ENCODE assay signal across 8 mouse cellular contexts in genomic region chr2:30258600-30258999, GRCm38 (mm10). TPM values are rescaled to one million over a fixed set of nuclear protein-coding genes. Genes with fewer than 3 reads are reported as not detected.
DNase-seq lines count a peak whose midpoint lies in the region; ATAC-seq lines count a peak whose summit lies in the region.

No protein-coding gene starts in this region.

- 57% methylated on average over 4 of the region's 4 CpGs for WGBS in heart, embryonic 10.5 days
- WGBS in stomach, embryonic 16.5 days = 56% methylated on average over 4 of the region's 4 CpGs

- 0 out of 2 replicates have a peak overlapping the region, but pooled peaks have one; percentile 11 for H3K9ac ChIP-seq in stomach, embryonic 16.5 days (ENCODE audit: low read length)

- H3K4me2 ChIP-seq in stomach, embryonic 16.5 days (ENCODE audit: low read depth, low read length) = no peak overlapping the region

- H3K9me3 ChIP-seq in megakaryocyte, embryonic 14.5 days = no peaks in the 10 kb centered on the region
- no peaks in the 10 kb centered on the region for H3K9me3 ChIP-seq in heart, embryonic 10.5 days
- no peaks in the 10 kb centered on the region for H3K9me3 ChIP-seq in stomach, embryonic 16.5 days (replicated peaks; ENCODE audit: control insufficient read depth, low read length)

- peak overlapping the region; percentile 42; the same call in 1 of the 2 replicates for H3K27ac ChIP-seq in heart, embryonic 10.5 days
- peak overlapping the region; percentile 17; the same call in 1 of the 2 replicates for H3K27ac ChIP-seq in stomach, embryonic 16.5 days (ENCODE audit: low read length)

- H3K4me3 ChIP-seq in megakaryocyte, embryonic 14.5 days (replicated peaks) = peak overlapping the region; percentile 87
- H3K4me3 ChIP-seq in heart, embryonic 10.5 days = 0 out of 2 replicates have a peak overlapping the region, but pooled peaks have one; percentile 3
- H3K4me3 ChIP-seq in stomach, embryonic 16.5 days (replicated peaks; ENCODE audit: low read length) = no peak overlapping the region

- H3K27me3 ChIP-seq in megakaryocyte, embryonic 14.5 days (replicated peaks) = no peaks in the 10 kb centered on the region
- no peaks in the 10 kb centered on the region for H3K27me3 ChIP-seq in heart, embryonic 10.5 days (ENCODE audit: insufficient read depth, poor library complexity, severe bottlenecking)
- no peaks in the 10 kb centered on the region for H3K27me3 ChIP-seq in stomach, embryonic 16.5 days (ENCODE audit: control insufficient read depth, insufficient read depth, low read length)

- H3K36me3 ChIP-seq in megakaryocyte, embryonic 14.5 days (replicated peaks; ENCODE audit: low read length) = peaks cover 99% of the 10 kb centered on the region
- H3K36me3 ChIP-seq in heart, embryonic 10.5 days = peaks cover 90% of the 10 kb centered on the region
- H3K36me3 ChIP-seq in stomach, embryonic 16.5 days (ENCODE audit: control insufficient read depth, insufficient read depth, low read length) = peaks cover 28% of the 10 kb centered on the region

- H3K4me1 ChIP-seq in megakaryocyte, embryonic 14.5 days = peaks cover 86% of the 10 kb centered on the region
- peaks cover 32% of the 10 kb centered on the region for H3K4me1 ChIP-seq in heart, embryonic 10.5 days
- H3K4me1 ChIP-seq in stomach, embryonic 16.5 days (ENCODE audit: control insufficient read depth, insufficient read depth, low read length) = peaks cover 5% of the 10 kb centered on the region; the same call in 1 of the 2 replicates

- no peak for ATAC-seq in megakaryocyte, adult 5-6 weeks (ENCODE audit: poor library complexity, severe bottlenecking)
- ATAC-seq in stomach, embryonic 16.5 days (ENCODE audit: insufficient read depth, low FRiP score) = peak; percentile 33; the same call in 1 of the 2 replicates

- DNase-seq in heart, embryonic 10.5 days (ENCODE audit: low spot score) = no peak
- DNase-seq in kidney, postnatal 14 days = peak; percentile 71
- DNase-seq in thymus, postnatal 36 days = no peak
- DNase-seq in layer of hippocampus, adult 9-11 months = no peak
- no peak for DNase-seq in left cerebral cortex, adult 18-20 months (ENCODE audit: low spot score in 2 of 2)

RNA-seq across cellular contexts. Expression of gene Phyhd1, which starts 7.4 kb away (rescaled TPM):
- 6.7 and 11.3 TPM in 2 replicates for polyA plus RNA-seq in megakaryocyte, embryonic 14.5 days (2012; ENCODE audit: insufficient read depth, low replicate concordance)
- 3.3 and 3.8 TPM in 2 replicates for total RNA-seq in megakaryocyte, adult 5-6 weeks (2015)
- 1.3 and 1.8 TPM in 2 replicates for total RNA-seq in megakaryocyte, adult 5-6 weeks (2017)
- polyA plus RNA-seq in heart, embryonic 10.5 days (2016; fragmentation: Nextera tagmentation; extraction: Ambion mirVana) = 4.4 and 5.2 TPM in 2 replicates
- polyA plus RNA-seq in stomach, embryonic 16.5 days (2015; fragmentation: Nextera tagmentation; extraction: Ambion mirVana) = 13.3 and 13.5 TPM in 2 replicates
- 10 to 100 TPM; 17.7 to 19.6 TPM for total RNA-seq in left cerebral cortex, adult 18-20 months (2021)

RNA-seq across cellular contexts. Expression of gene Gm28035, which starts 18.2 kb away (rescaled TPM):
- polyA plus RNA-seq in megakaryocyte, embryonic 14.5 days (2012; ENCODE audit: insufficient read depth, low replicate concordance) = 3.3 and 6.4 TPM in 2 replicates
- total RNA-seq in megakaryocyte, adult 5-6 weeks (2015) = 0.04 TPM in 1 of 2 replicates, not detected in the other
- total RNA-seq in megakaryocyte, adult 5-6 weeks (2017) = not detected in 2 replicates
- polyA plus RNA-seq in heart, embryonic 10.5 days (2016; fragmentation: Nextera tagmentation; extraction: Ambion mirVana) = 0.14 and 0.19 TPM in 2 replicates
- 0.24 and 0.30 TPM in 2 replicates for polyA plus RNA-seq in stomach, embryonic 16.5 days (2015; fragmentation: Nextera tagmentation; extraction: Ambion mirVana)
- total RNA-seq in left cerebral cortex, adult 18-20 months (2021) = 10 to 100 TPM in 1 of 2 experiments, 1 to 10 TPM in 1; 9.5 to 10.3 TPM

RNA-seq across cellular contexts. Expression of gene Lrrc8a, which starts 21.1 kb away (rescaled TPM):
- 2.7 and 5.1 TPM in 2 replicates for polyA plus RNA-seq in megakaryocyte, embryonic 14.5 days (2012; ENCODE audit: insufficient read depth, low replicate concordance)
- 17.9 and 18.4 TPM in 2 replicates for total RNA-seq in megakaryocyte, adult 5-6 weeks (2015)
- 10.5 and 13.0 TPM in 2 replicates for total RNA-seq in megakaryocyte, adult 5-6 weeks (2017)
- 20.2 and 34.4 TPM in 2 replicates for polyA plus RNA-seq in heart, embryonic 10.5 days (2016; fragmentation: Nextera tagmentation; extraction: Ambion mirVana)
- polyA plus RNA-seq in stomach, embryonic 16.5 days (2015; fragmentation: Nextera tagmentation; extraction: Ambion mirVana) = 34.0 and 40.1 TPM in 2 replicates
- total RNA-seq in left cerebral cortex, adult 18-20 months (2021) = 10 to 100 TPM; 58.2 to 62.6 TPM

RNA-seq across cellular contexts. Expression of gene Gm28038, which starts 22.2 kb away (rescaled TPM):
- polyA plus RNA-seq in megakaryocyte, embryonic 14.5 days (2012; ENCODE audit: insufficient read depth, low replicate concordance) = not detected in 2 replicates
- 4.0 TPM in 1 of 2 replicates, not detected in the other for total RNA-seq in megakaryocyte, adult 5-6 weeks (2015)
- not detected in 2 replicates for total RNA-seq in megakaryocyte, adult 5-6 weeks (2017)
- not detected in 2 replicates for polyA plus RNA-seq in heart, embryonic 10.5 days (2016; fragmentation: Nextera tagmentation; extraction: Ambion mirVana)
- polyA plus RNA-seq in stomach, embryonic 16.5 days (2015; fragmentation: Nextera tagmentation; extraction: Ambion mirVana) = not detected in 2 replicates
- not detected for total RNA-seq in left cerebral cortex, adult 18-20 months (2021)

RNA-seq across cellular contexts. Expression of gene Dolk, which starts 27.5 kb away (rescaled TPM):
- polyA plus RNA-seq in megakaryocyte, embryonic 14.5 days (2012; ENCODE audit: insufficient read depth, low replicate concordance) = 1.9 and 7.1 TPM in 2 replicates
- 5.5 and 6.6 TPM in 2 replicates for total RNA-seq in megakaryocyte, adult 5-6 weeks (2015)
- total RNA-seq in megakaryocyte, adult 5-6 weeks (2017) = 10.1 and 13.0 TPM in 2 replicates
- 29.3 and 31.7 TPM in 2 replicates for polyA plus RNA-seq in heart, embryonic 10.5 days (2016; fragmentation: Nextera tagmentation; extraction: Ambion mirVana)
- 32.4 and 34.0 TPM in 2 replicates for polyA plus RNA-seq in stomach, embryonic 16.5 days (2015; fragmentation: Nextera tagmentation; extraction: Ambion mirVana)
- 10 to 100 TPM; 19.7 to 22.0 TPM for total RNA-seq in left cerebral cortex, adult 18-20 months (2021)
